Mouse (Mus musculus) midbrain, embryonic 12.5 days (tissue): ENCODE results near the gene Cdc40. TPM values are rescaled to one million over a fixed set of nuclear protein-coding genes. Genes with fewer than 3 reads are reported as not detected.

Experiments used
- ATAC-seq: fragments of 200-750 bp; cut with Nextera tagmentation; 2 replicates; pipeline ENCODE4 v1.8.0; 2017; ENCODE audit warnings: low read depth, moderate TSS enrichment, moderate library complexity; ENCODE audit not compliant: low FRiP score
- H3K27ac ChIP-seq: fragments of 300-500 bp; sonication (generic); replicated peaks from 2 replicates; pipeline ENCODE4 v1.5.1; 2016; ENCODE audit warnings: mild to moderate bottlenecking
- H3K27me3 ChIP-seq: fragments of 300-500 bp; sonication (generic); 2 replicates; pipeline ENCODE4 v1.6.1; 2016; ENCODE audit warnings: mild to moderate bottlenecking
- H3K36me3 ChIP-seq: fragments of 300-500 bp; sonication (generic); 2 replicates; pipeline ENCODE4 v1.6.1; 2016
- H3K4me1 ChIP-seq: fragments of 300-500 bp; sonication (generic); 2 replicates; pipeline ENCODE4 v1.6.1; 2016
- H3K4me2 ChIP-seq: fragments of 300-500 bp; sonication (generic); replicated peaks from 2 replicates; pipeline ENCODE4 v1.6.1; 2016; ENCODE audit warnings: mild to moderate bottlenecking, moderate library complexity
- H3K4me3 ChIP-seq: fragments of 300-500 bp; sonication (generic); 2 replicates; pipeline ENCODE4 v1.5.1; 2016; ENCODE audit warnings: mild to moderate bottlenecking
- H3K9ac ChIP-seq: fragments of 300-500 bp; sonication (generic); replicated peaks from 2 replicates; pipeline ENCODE4 v1.6.1; 2016; ENCODE audit warnings: mild to moderate bottlenecking, moderate library complexity
- H3K9me3 ChIP-seq: fragments of 300-500 bp; sonication (generic); 2 replicates; pipeline ENCODE4 v1.6.1; 2016; ENCODE audit warnings: mild to moderate bottlenecking
- WGBS: fragments of 180-500 bp; shearing (Covaris S2); methylation state at CpG from one replicate; pipeline ENCODE4 v1.1.7; 2016; 5-methylcytosine and 5-hydroxymethylcytosine counted together
- polyA plus RNA-seq: library from polyadenylated mRNA; unstranded; fragments of >200 nt; fragmentation: Nextera tagmentation; extraction: Ambion mirVana; gene quantifications from 2 replicates; pipeline ENCODE4 v1.2.1, GENCODE M21; 2016

The Cdc40 gene
- polyA plus RNA-seq, 1 experiment from 2014 or later: 38.3 TPM

GRCm38 (mm10) chr10:40856703-40857102 lies 26.4 kb downstream of the Cdc40 start:
- WGBS: 93% methylated on average over 7 of the region's 7 CpGs

GRCm38 (mm10) chr10:40855616-40856015 lies 27.5 kb downstream of the Cdc40 start:
- no peak overlapping the region for H3K4me3 ChIP-seq
- 67% methylated on average over 2 of the region's 2 CpGs for WGBS
- H3K27ac ChIP-seq: no peak overlapping the region
- no peak overlapping the region for H3K4me2 ChIP-seq
- no peaks in the 10 kb centered on the region for H3K27me3 ChIP-seq
- peaks cover 3% of the 10 kb centered on the region; the same call in 1 of the 2 replicates for H3K36me3 ChIP-seq
- no peaks in the 10 kb centered on the region for H3K9me3 ChIP-seq
- no peak for ATAC-seq
- no peak overlapping the region for H3K9ac ChIP-seq
- no peaks in the 10 kb centered on the region for H3K4me1 ChIP-seq

More at GRCm38 (mm10) chr10:40856703-40857102, 26.4 kb downstream of the Cdc40 start:
- Histone ChIP-seq H3K27me3 (no peaks in the 10 kb centered on the region), H3K4me1 (no peaks in the 10 kb centered on the region), H3K36me3 (peaks cover 3% of the 10 kb centered on the region; the same call in 1 of the 2 replicates), H3K4me3 (no peak overlapping the region), H3K9ac (no peak overlapping the region), H3K9me3 (no peaks in the 10 kb centered on the region), H3K27ac (no peak overlapping the region), H3K4me2 (no peak overlapping the region)
- no peak for ATAC-seq

DNA sequence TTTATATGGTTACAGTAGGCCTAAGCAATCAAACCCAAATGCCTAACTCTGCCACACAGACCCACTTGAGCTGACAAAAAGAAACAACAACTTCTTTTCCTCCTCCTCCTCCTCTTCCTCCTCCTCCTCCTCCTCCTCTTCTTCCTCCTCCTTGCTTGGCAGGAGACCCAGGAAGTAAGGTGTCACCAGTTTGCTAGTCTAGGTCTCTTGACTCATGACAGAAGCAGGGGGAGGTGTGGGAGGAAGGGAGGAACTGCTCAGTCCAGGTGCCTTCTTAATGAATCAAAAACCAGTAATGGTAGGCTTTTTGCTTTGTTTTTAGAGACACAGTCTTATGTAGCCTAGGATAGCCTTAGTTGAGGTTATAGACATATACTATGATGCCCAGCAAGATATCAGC lies 32.0 kb downstream of the Cdc40 start:
- no peak for ATAC-seq
- Histone ChIP-seq H3K27ac (no peak overlapping the region), H3K36me3 (peaks cover 28% of the 10 kb centered on the region), H3K27me3 (no peaks in the 10 kb centered on the region), H3K4me1 (no peaks in the 10 kb centered on the region), H3K9me3 (no peaks in the 10 kb centered on the region), H3K4me3 (no peak overlapping the region), H3K4me2 (no peak overlapping the region), H3K9ac (no peak overlapping the region)

- Histone ChIP-seq H3K27me3 (no peaks in the 10 kb centered on the region), H3K27ac (no peak overlapping the region)
- 93% methylated on average over 2 of the region's 2 CpGs for WGBS
These were observed 32.5 kb downstream of the Cdc40 start for GRCm38 (mm10) chr10:40850644-40851043.

GRCm38 (mm10) chr10:40847176-40847874 lies 35.8 kb downstream of the Cdc40 start:
- ATAC-seq: no peak
- 95% methylated on average over 10 of the region's 10 CpGs for WGBS

More at GRCm38 (mm10) chr10:40850644-40851043, 32.5 kb downstream of the Cdc40 start:
- H3K4me3 ChIP-seq: no peak overlapping the region
- ATAC-seq: no peak
- no peaks in the 10 kb centered on the region for H3K9me3 ChIP-seq
- H3K9ac ChIP-seq: no peak overlapping the region
- peaks cover 28% of the 10 kb centered on the region for H3K36me3 ChIP-seq
- no peaks in the 10 kb centered on the region for H3K4me1 ChIP-seq
- H3K4me2 ChIP-seq: no peak overlapping the region

DNA sequence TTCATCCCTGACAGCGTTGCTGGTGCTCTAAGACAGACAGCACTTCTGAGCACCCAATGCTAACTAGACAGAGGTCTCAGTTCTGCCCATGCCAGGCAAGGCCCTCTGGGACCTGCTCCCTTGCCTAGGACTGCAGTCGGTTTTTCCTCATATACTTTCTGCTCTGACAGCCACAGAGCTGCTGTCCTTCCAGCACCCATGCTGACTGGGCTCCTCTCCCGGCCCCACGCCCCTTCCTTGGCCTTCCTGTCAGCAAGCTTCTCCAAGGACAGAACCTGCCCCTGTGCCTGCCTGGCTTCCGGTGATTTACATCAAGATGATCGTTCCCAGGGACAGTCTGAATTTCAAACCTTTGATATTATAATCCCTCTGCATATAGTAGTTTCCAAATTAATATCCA lies 37.5 kb downstream of the Cdc40 start:
- Histone ChIP-seq H3K36me3 (peaks cover 58% of the 10 kb centered on the region), H3K27ac (no peak overlapping the region), H3K4me1 (no peaks in the 10 kb centered on the region), H3K27me3 (no peaks in the 10 kb centered on the region), H3K4me2 (no peak overlapping the region), H3K9me3 (no peaks in the 10 kb centered on the region), H3K9ac (no peak overlapping the region), H3K4me3 (no peak overlapping the region)
- 87% methylated on average over 6 of the region's 6 CpGs for WGBS
- no peak for ATAC-seq

More at GRCm38 (mm10) chr10:40847176-40847874, 35.8 kb downstream of the Cdc40 start:
- H3K27me3 ChIP-seq: no peaks in the 10 kb centered on the region
- no peak overlapping the region for H3K4me3 ChIP-seq
- H3K36me3 ChIP-seq: peaks cover 45% of the 10 kb centered on the region
- H3K4me2 ChIP-seq: no peak overlapping the region
- no peaks in the 10 kb centered on the region for H3K4me1 ChIP-seq
- H3K27ac ChIP-seq: no peak overlapping the region
- H3K9me3 ChIP-seq: no peaks in the 10 kb centered on the region
- H3K9ac ChIP-seq: no peak overlapping the region

GRCm38 (mm10) chr10:40844546-40844945 lies 38.6 kb downstream of the Cdc40 start:
- H3K4me3 ChIP-seq: no peak overlapping the region
- no peak overlapping the region for H3K27ac ChIP-seq
- H3K9ac ChIP-seq: no peak overlapping the region
- no peak for ATAC-seq
- H3K4me2 ChIP-seq: no peak overlapping the region
- H3K36me3 ChIP-seq: peaks cover 60% of the 10 kb centered on the region
- no peaks in the 10 kb centered on the region for H3K4me1 ChIP-seq
- H3K27me3 ChIP-seq: no peaks in the 10 kb centered on the region
- no peaks in the 10 kb centered on the region for H3K9me3 ChIP-seq
- WGBS: 84% methylated on average over 10 of the region's 10 CpGs

- Histone ChIP-seq H3K4me1 (no peaks in the 10 kb centered on the region), H3K4me2 (no peak overlapping the region), H3K36me3 (peaks cover 57% of the 10 kb centered on the region), H3K4me3 (no peak overlapping the region), H3K9me3 (no peaks in the 10 kb centered on the region), H3K27me3 (no peaks in the 10 kb centered on the region), H3K27ac (no peak overlapping the region), H3K9ac (no peak overlapping the region)
- WGBS: 82% methylated on average over 5 of the region's 5 CpGs
- no peak for ATAC-seq
These were observed 39.3 kb downstream of the Cdc40 start for GRCm38 (mm10) chr10:40843841-40844240.

- Histone ChIP-seq H3K9me3 (no peaks in the 10 kb centered on the region), H3K4me1 (no peaks in the 10 kb centered on the region), H3K9ac (no peak overlapping the region), H3K27ac (no peak overlapping the region), H3K27me3 (no peaks in the 10 kb centered on the region), H3K36me3 (peaks cover 58% of the 10 kb centered on the region), H3K4me2 (no peak overlapping the region), H3K4me3 (no peak overlapping the region)
- WGBS: 92% methylated on average over 5 of the region's 5 CpGs
- ATAC-seq: no peak
These were observed 43.0 kb downstream of the Cdc40 start for GRCm38 (mm10) chr10:40840086-40840485.

DNA sequence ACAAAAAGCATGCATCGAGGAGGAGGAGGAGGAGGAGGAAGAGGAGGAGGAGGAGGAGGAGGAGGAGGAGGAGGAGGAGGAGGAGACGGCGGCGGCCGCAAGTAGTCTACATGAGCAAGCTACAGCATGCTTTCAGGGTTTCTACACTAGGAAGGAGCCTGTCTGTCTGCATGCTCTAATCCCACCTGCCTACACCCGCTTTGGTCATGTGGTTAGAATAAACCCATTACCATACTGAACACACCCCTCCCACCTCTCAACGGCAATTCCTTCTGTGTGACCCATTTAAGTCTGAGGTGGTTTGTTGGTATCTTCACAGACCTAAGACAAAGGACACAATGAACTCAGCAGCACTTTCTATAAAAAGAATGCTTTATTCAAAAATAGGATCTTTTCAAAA lies 51.8 kb downstream of the Cdc40 start:
- Histone ChIP-seq H3K9ac (no peak overlapping the region), H3K4me1 (no peaks in the 10 kb centered on the region), H3K4me3 (no peak overlapping the region), H3K9me3 (no peaks in the 10 kb centered on the region), H3K27ac (no peak overlapping the region), H3K27me3 (no peaks in the 10 kb centered on the region), H3K4me2 (no peak overlapping the region), H3K36me3 (peaks cover 40% of the 10 kb centered on the region)
- no peak for ATAC-seq
- WGBS: 89% methylated on average over 4 of the region's 7 CpGs

- H3K9ac ChIP-seq: no peak overlapping the region
- no peak overlapping the region for H3K4me3 ChIP-seq
- H3K27ac ChIP-seq: no peak overlapping the region
- H3K27me3 ChIP-seq: no peaks in the 10 kb centered on the region
- WGBS: 91% methylated on average over 3 of the region's 3 CpGs
- H3K4me2 ChIP-seq: no peak overlapping the region
- no peaks in the 10 kb centered on the region for H3K9me3 ChIP-seq
- ATAC-seq: no peak
- no peaks in the 10 kb centered on the region for H3K4me1 ChIP-seq
- H3K36me3 ChIP-seq: peaks cover 33% of the 10 kb centered on the region
These were observed 52.8 kb downstream of the Cdc40 start for GRCm38 (mm10) chr10:40830312-40830711.

DNA sequence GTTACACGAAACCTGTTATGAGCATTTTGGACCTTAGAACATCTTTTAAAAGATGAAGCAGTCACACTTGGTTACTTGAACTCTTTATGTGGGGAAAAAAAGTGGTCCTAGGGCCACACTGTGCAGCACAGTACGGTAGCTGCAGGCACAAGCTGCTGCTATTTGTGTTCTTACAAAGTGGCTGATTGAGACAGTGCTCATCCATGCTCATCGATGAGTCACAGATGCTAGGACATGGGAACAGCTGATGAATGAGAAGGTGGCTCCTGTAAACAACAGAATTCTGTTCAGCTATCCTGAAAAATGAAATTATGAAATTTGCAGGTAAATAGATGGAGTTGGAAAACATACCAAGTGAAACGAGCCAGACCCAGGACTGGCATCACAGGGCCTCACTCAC lies 55.4 kb downstream of the Cdc40 start:
- H3K27me3 ChIP-seq: no peaks in the 10 kb centered on the region
- H3K4me1 ChIP-seq: no peaks in the 10 kb centered on the region
- 91% methylated on average over 4 of the region's 4 CpGs for WGBS
- H3K36me3 ChIP-seq: peaks cover 13% of the 10 kb centered on the region
- H3K27ac ChIP-seq: no peak overlapping the region
- no peak overlapping the region for H3K9ac ChIP-seq
- no peak for ATAC-seq
- no peak overlapping the region for H3K4me2 ChIP-seq
- no peak overlapping the region for H3K4me3 ChIP-seq
- no peaks in the 10 kb centered on the region for H3K9me3 ChIP-seq

GRCm38 (mm10) chr10:40825952-40826351 lies 57.2 kb downstream of the Cdc40 start:
- H3K9ac ChIP-seq: no peak overlapping the region
- no peak for ATAC-seq

More at GRCm38 (mm10) chr10:40825952-40826351, 57.2 kb downstream of the Cdc40 start:
- no peak overlapping the region for H3K4me2 ChIP-seq
- no peak overlapping the region for H3K27ac ChIP-seq
- WGBS: 83% methylated on average over 6 of the region's 6 CpGs
- H3K4me3 ChIP-seq: no peak overlapping the region
- H3K4me1 ChIP-seq: no peaks in the 10 kb centered on the region
- no peaks in the 10 kb centered on the region for H3K9me3 ChIP-seq
- peaks cover 8% of the 10 kb centered on the region; the same call in 1 of the 2 replicates for H3K36me3 ChIP-seq
- H3K27me3 ChIP-seq: no peaks in the 10 kb centered on the region
